Mouse (Mus musculus) myocyte (in vitro differentiated cells): ENCODE results near the gene Eml2. TPM values are rescaled to one million over a fixed set of nuclear protein-coding genes. Genes with fewer than 3 reads are reported as not detected.

ENCODE experiments used
- H3K27me3 ChIP-seq: one replicate; pipeline ENCODE4 v1.6.1; 2011; ENCODE audit not compliant: control insufficient read depth, insufficient read depth, insufficient read length
- H3K36me3 ChIP-seq: one replicate; pipeline ENCODE4 v1.6.1; 2011; ENCODE audit not compliant: control insufficient read depth, insufficient read depth
- H3K4me2 ChIP-seq: one replicate; pipeline ENCODE4 v1.6.1; 2011; ENCODE audit warnings: low read depth, control low read depth
- H3K4me3 ChIP-seq: one replicate; pipeline ENCODE4 v1.5.1; 2011; ENCODE audit warnings: mild to moderate bottlenecking, control low read depth, moderate library complexity
- H3K79me2 ChIP-seq: one replicate; pipeline ENCODE4 v1.6.1; 2011; ENCODE audit not compliant: control insufficient read depth, insufficient read depth
- H3ac ChIP-seq: one replicate; pipeline ENCODE4 v1.6.1; 2011; ENCODE audit not compliant: control insufficient read depth, insufficient read length
- CEBPB ChIP-seq: IDR thresholded peaks from 2 replicates; pipeline ENCODE4 v1.6.1; 2011; ENCODE audit warnings: mild to moderate bottlenecking, moderate library complexity; ENCODE audit not compliant: poor library complexity, insufficient read depth, severe bottlenecking
- E2F4 ChIP-seq: IDR thresholded peaks from one replicate; pipeline ENCODE4 v1.6.1; 2011; ENCODE audit warnings: mild to moderate bottlenecking, control low read depth, moderate library complexity; ENCODE audit not compliant: insufficient read depth
- MAX ChIP-seq: IDR thresholded peaks from one replicate; pipeline ENCODE4 v1.6.1; 2011; ENCODE audit warnings: low read depth, mild to moderate bottlenecking, control low read depth
- MYOD1 ChIP-seq, 3 experiments: IDR thresholded peaks; one replicate each; pipeline ENCODE4 v1.6.1; 2011; ENCODE audit warnings: control low read depth in 2 of 3, low read depth in 2 of 3, mild to moderate bottlenecking in 2 of 3, moderate library complexity in 1 of 3; ENCODE audit not compliant: insufficient read length in 2 of 3, control insufficient read depth in 1 of 3
- MYOG ChIP-seq, 3 experiments: IDR thresholded peaks; one replicate each; pipeline ENCODE4 v1.6.1; 2011; ENCODE audit warnings: control low read depth in 2 of 3, low read depth in 2 of 3, mild to moderate bottlenecking in 2 of 3; ENCODE audit not compliant: insufficient read length in 2 of 3, control insufficient read depth in 1 of 3, insufficient read depth in 1 of 3
- POLR2A ChIP-seq: IDR thresholded peaks from one replicate; pipeline ENCODE4 v1.6.1; 2011; ENCODE audit warnings: low read depth, mild to moderate bottlenecking, control low read depth, moderate library complexity; ENCODE audit not compliant: insufficient read length
- POLR2AphosphoS2 ChIP-seq: IDR thresholded peaks from one replicate; pipeline ENCODE4 v1.6.1; 2011; ENCODE audit warnings: low read depth, control low read depth; ENCODE audit not compliant: insufficient read length
- REST ChIP-seq: IDR thresholded peaks from one replicate; pipeline ENCODE4 v1.6.1; 2011; ENCODE audit warnings: mild to moderate bottlenecking, control low read depth, moderate library complexity; ENCODE audit not compliant: insufficient read depth, insufficient read length
- SRF ChIP-seq: IDR thresholded peaks from one replicate; pipeline ENCODE4 v1.6.1; 2011; ENCODE audit warnings: low read depth; ENCODE audit not compliant: control insufficient read depth, insufficient read length
- TCF12 ChIP-seq: IDR thresholded peaks from one replicate; pipeline ENCODE4 v1.6.1; 2011; ENCODE audit warnings: mild to moderate bottlenecking, control low read depth; ENCODE audit not compliant: poor library complexity, insufficient read depth, severe bottlenecking
- TCF3 ChIP-seq: IDR thresholded peaks from one replicate; pipeline ENCODE4 v1.6.1; 2011; ENCODE audit warnings: low read depth, control low read depth; ENCODE audit not compliant: insufficient read length
- USF1 ChIP-seq: IDR thresholded peaks from one replicate; pipeline ENCODE4 v1.6.1; 2011; ENCODE audit warnings: low read depth, mild to moderate bottlenecking, control low read depth, moderate library complexity
- polyA plus RNA-seq: library from polyadenylated mRNA; unstranded; fragments of >200 nt; fragmentation: generic; extraction: Trizol; gene quantifications from one replicate; pipeline ENCODE4 v1.2.1, GENCODE M21; 2012; ENCODE audit warnings: missing spikeins

The Eml2 gene
- polyA plus RNA-seq, 1 experiment, result 47.7 TPM

DNA sequence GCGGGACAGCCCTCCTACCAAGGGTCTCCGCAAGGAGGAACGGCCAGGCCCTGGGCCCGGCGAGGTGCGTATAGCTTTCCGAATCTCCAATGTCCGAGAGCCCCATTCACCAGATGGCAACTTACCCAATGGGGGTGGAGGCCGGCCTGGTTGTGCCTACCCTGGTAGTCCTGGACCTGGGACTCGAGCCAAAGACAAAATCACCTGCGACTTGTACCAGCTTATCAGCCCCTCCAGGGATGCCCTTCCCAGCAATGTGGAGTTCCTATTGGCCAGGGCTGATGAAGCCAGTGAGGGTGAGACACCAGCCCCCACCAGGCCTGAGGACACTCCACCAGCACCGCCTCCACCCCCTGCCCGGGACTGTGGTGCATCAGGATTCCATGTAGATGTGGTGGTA is 40.1 kb upstream of the Eml2 start:
- Histone ChIP-seq H3K4me3 (no peak overlapping the region), H3K4me2 (no peak overlapping the region), H3ac (no peak overlapping the region), H3K79me2 (peaks cover 9% of the 10 kb centered on the region), H3K27me3 (no peaks in the 10 kb centered on the region), H3K36me3 (no peaks in the 10 kb centered on the region)
- TF ChIP-seq MYOG (IDR thresholded peaks at IDR 0.05; ENCODE audit: control insufficient read depth in 1 of 3, insufficient read depth in 1 of 3, insufficient read length in 2 of 3, low read depth in 2 of 3), result no peak
- TF ChIP-seq USF1, result no peak
- no peak for TF ChIP-seq REST
- TF ChIP-seq TCF12, result no peak
- no peak for TF ChIP-seq E2F4
- TF ChIP-seq CEBPB, result no peak
- no peak for TF ChIP-seq POLR2A
- no peak for TF ChIP-seq POLR2AphosphoS2
- TF ChIP-seq MAX, result no peak
- no peak for TF ChIP-seq TCF3
- no peak for TF ChIP-seq SRF
- TF ChIP-seq MYOD1 (IDR thresholded peaks at IDR 0.05; ENCODE audit: control insufficient read depth in 1 of 3, insufficient read length in 2 of 3, low read depth in 2 of 3), result no peak

DNA sequence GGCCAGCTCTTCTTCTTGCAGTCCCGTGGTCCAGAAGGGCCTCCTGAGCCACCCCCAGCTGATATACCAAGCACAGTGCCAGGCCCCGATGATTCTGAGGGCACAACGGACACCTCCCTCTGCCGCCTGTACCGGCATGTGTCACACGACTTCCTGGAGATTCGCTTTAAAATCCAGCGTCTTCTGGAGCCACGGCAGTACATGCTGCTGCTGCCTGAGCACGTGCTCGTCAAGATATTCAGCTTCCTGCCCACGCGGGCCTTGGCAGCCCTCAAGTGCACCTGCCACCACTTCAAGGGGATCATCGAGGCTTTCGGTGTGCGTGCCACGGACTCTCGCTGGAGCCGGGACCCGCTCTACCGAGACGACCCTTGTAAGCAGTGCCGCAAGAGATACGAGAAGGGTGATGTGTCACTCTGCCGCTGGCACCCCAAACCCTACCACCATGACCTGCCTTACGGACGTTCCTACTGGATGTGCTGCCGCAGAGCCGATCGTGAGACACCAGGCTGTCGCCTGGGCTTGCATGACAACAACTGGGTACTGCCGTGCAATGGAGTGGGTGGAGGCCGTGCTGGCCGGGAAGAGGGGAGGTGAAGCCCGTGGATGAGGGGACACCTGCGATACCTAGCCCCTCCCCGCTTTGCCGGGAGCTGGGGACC is 39.4 kb upstream of the Eml2 start:
- Histone ChIP-seq H3K79me2 (peaks cover 9% of the 10 kb centered on the region), H3K27me3 (no peaks in the 10 kb centered on the region), H3K4me2 (no peak overlapping the region), H3K4me3 (no peak overlapping the region), H3K36me3 (no peaks in the 10 kb centered on the region), H3ac (no peak overlapping the region)
- TF ChIP-seq POLR2AphosphoS2 (no peak), CEBPB (no peak), TCF3 (no peak), E2F4 (no peak), MYOD1 (IDR thresholded peaks at IDR 0.05; ENCODE audit: control insufficient read depth in 1 of 3, insufficient read length in 2 of 3, low read depth in 2 of 3) (no peak), SRF (no peak), USF1 (no peak), TCF12 (no peak), MYOG (IDR thresholded peaks at IDR 0.05; ENCODE audit: control insufficient read depth in 1 of 3, insufficient read depth in 1 of 3, insufficient read length in 2 of 3, low read depth in 2 of 3) (no peak)

DNA sequence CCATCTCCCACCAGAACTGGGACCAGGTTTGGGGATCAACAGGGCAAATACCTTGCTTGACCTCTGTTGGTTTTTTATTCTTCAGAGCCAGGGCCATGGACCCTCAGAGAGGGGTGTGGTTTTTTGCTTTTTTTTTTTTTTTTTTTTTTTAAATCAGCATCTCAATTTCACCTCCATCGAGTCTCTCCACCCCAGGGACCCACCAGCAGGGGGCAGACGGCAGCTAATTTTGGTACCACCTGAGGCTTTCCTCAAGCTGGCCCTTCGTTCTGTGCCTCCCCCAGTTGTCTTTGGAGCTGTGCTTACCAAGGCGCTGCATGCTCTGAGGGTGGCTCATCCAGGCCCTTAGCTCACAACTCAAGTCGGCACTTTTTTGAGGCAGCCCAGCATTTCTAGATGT is 38.8 kb upstream of the Eml2 start:
- Histone ChIP-seq H3K27me3 (no peaks in the 10 kb centered on the region), H3K4me3 (no peak overlapping the region), H3K4me2 (no peak overlapping the region), H3K79me2 (peaks cover 9% of the 10 kb centered on the region), H3K36me3 (no peaks in the 10 kb centered on the region), H3ac (no peak overlapping the region)
- TF ChIP-seq E2F4, result no peak

DNA sequence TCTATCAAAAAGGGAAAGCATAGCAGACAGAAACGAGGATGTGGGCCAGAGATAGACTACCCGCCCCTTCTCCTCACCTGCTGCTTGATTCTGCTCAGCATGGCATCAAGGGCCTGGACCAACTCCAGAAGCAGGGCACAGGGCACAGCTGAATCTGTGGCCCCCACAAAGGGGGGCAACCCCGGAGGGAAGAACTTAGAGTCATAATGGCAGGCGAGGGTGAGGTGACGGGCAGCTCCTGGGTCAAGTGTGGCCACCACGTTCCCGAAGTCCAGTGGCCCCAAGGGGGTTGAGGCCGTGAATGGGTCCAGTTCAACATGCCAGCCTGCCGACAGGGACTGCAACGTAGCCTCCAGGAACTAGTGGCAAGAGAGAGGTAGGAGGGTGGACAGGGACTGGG is 29.4 kb upstream of the Eml2 start:
- Histone ChIP-seq H3K36me3 (no peaks in the 10 kb centered on the region), H3K4me3 (no peak overlapping the region), H3K79me2 (peaks cover 17% of the 10 kb centered on the region), H3K27me3 (no peaks in the 10 kb centered on the region), H3K4me2 (no peak overlapping the region), H3ac (no peak overlapping the region)
- TF ChIP-seq SRF, result no peak
- no peak for TF ChIP-seq MYOG (IDR thresholded peaks at IDR 0.05; ENCODE audit: control insufficient read depth in 1 of 3, insufficient read depth in 1 of 3, insufficient read length in 2 of 3, low read depth in 2 of 3)
- TF ChIP-seq TCF3, result no peak
- no peak for TF ChIP-seq MYOD1 (IDR thresholded peaks at IDR 0.05; ENCODE audit: control insufficient read depth in 1 of 3, insufficient read length in 2 of 3, low read depth in 2 of 3)
- TF ChIP-seq REST, result no peak
- TF ChIP-seq E2F4, result no peak
- TF ChIP-seq TCF12, result no peak
- TF ChIP-seq POLR2AphosphoS2, result no peak
- TF ChIP-seq MAX, result no peak
- TF ChIP-seq CEBPB, result no peak
- no peak for TF ChIP-seq USF1

DNA sequence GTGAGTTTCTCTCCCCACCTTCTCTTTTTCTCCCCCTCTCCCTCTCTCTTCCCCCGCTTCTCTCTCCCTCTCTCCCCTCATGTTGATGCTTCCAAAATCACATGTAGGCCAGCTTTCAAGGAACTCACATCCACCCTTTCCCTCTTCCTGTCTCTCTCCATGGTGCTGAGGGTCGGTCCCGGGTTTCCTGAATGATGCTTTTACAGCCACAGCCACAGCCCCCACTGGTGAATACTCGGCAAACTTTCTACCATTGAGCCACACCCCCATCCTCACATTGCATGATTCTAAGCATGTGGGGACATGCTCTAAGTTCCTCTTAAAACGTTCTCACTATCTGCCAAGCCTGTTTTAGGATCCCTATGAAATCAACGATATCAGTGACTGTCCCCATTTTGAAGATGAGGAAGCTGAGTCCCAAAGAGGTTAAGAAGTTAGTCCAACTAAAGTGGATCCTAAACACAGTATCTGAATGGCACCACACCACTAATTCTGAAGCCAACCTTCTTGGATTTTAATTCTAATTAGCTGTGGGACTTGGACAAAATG is 28.6 kb upstream of the Eml2 start:
- Histone ChIP-seq H3K27me3 (no peaks in the 10 kb centered on the region), H3K79me2 (peaks cover 17% of the 10 kb centered on the region), H3K36me3 (no peaks in the 10 kb centered on the region), H3ac (no peak overlapping the region), H3K4me3 (peak overlapping the region; percentile 79), H3K4me2 (peak overlapping the region; percentile 95)
- TF ChIP-seq MAX, result no peak
- no peak for TF ChIP-seq SRF
- no peak for TF ChIP-seq TCF12
- TF ChIP-seq USF1, result no peak
- TF ChIP-seq POLR2A, result no peak
